Mouse (Mus musculus) spleen, adult 18-20 months (tissue): ENCODE measurements around the gene Mbd6.
A peak's percentile ranks its signal among the peaks of the same experiment; 100 is the strongest.
"Not testable (repeated sequence)": the region's sequence is repeated elsewhere in the genome, so short reads cannot be mapped to it uniquely, and the experiment has no call there.

Experiments used
- DNase-seq, 2 experiments: peaks; one replicate each; pipeline ENCODE4 v3.0.0; 2022; ENCODE audit warnings: mixed read lengths in 2 of 2

Gene Mbd6

DNA sequence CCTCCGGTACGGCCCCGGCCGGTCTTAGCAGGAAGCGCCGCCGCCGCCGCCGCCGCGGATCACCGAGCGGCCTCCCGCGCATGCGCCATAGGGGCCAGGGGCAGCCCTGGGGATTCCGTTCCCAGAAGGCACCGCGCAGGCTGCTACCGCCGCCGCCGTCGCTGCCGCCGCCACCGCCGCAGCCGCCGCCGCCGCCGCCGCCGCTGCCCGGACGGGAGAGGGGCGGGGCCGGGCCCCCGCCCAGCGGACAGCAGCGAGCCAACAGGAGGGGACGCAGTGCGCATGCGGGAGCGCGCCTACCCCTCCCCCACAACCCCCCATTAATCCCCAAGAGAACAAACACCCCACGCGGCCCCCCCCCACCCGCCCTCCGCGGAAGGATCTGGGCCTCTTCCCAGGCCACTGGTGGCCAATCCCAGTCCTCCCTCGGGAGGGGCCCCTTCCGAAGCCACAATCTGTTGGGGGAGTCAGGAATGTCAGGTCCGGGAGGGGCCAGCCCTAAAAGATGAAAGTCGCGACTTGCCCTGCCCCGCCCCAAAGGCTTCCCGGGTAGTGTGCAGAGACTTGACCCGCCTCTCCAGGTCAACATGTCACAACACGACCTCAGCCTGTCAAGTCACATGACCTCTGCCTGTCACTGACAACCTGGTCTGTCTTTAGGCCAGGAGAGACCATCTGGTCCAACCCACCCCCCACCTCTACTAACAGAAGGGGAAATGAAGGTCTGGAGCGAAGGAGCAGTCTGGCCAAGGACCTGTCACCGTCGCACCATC lies at the start of gene Mbd6:
Gene Mbd6 (minus strand): TSS at position 219 of the 773 bp plus-strand sequence.
- DNase-seq: peak; percentile 87

DNA sequence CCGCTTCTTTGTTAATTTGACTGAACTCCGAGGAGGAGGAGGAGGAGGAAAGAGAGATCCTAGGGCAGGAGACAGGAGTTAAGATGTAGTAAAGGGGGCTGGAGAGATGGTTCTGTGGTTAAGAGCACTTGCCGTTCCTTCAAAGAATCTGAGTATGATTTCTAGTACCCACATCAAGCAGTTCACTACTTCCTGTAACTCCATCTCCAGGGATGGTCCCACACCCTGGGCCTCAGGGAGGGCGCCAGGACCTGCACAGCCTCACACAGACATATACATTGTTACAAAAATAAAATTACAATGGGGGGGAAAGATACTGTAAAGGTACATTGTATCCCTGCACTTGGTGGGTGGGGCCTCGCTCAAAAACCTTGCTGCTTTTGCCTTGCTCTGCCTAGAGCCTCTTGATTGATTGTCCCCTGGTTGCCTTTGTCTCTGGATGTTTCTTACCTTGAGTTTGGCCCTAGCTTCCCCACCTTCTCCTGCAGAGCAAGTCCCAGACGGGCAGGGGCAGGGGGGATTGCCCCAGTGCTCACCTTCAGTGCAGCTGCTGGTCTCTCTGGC lies 48.8 kb upstream of the Mbd6 start:
- no peak for DNase-seq

DNA sequence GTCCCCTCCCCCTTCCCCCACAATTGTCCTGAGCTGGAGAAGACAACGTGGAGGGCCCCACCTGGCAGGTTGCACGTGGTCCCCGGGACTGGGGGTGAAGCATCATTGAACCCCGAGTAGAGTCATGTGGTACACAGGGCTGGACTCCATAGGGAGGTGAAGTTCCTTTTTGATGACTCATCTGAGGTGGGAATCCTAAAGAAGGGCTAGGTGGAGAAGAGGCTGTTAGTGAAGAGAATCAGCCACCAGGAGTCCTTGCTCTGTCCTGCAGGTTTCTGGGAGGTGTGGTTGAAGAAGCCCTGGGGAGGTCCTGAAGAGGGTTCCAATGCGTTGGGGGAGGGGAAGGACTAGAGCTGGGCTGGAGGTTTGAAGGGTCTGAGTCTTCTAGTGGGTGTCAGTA lies 48.1 kb upstream of the Mbd6 start:
- DNase-seq: no peak

DNA sequence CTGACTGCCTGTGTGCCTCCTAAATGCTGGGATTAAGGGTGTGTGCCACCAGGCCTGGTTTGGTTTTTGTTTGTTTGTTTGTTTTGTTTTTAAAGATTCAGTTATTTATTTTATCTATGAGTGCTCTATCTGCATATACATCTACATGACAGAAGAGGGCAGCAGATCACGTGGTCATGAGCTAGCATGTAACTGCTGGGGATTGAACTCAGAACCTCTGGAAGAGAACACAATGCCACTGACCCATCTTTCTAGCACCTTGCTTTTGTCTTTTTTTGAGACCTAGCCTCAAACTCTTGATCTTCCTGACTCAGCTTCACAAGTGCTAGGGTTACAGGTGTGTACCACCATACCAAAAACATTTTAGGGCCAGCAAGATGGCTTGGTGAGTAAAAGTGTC lies 46.5 kb upstream of the Mbd6 start:
- DNase-seq: no peak

DNA sequence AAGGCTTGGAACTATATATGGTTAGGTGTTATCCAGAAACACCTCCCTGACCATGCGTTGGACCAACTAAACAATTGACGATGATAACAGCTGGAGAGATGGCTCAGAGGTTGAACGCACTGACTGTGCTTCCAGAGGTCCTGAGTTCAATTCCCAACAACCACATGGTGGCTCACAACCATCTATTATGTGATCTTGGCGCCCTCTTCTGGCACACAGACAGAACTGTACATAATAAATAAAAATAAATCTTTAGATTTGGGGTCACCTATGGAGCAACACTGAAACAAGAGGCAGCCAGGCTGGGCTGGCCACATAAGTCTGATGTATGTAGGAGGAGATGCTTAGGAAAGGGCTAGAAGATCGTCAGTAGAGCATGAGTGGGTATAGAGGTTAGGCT lies 44.3 kb upstream of the Mbd6 start:
- DNase-seq: no peak

DNA sequence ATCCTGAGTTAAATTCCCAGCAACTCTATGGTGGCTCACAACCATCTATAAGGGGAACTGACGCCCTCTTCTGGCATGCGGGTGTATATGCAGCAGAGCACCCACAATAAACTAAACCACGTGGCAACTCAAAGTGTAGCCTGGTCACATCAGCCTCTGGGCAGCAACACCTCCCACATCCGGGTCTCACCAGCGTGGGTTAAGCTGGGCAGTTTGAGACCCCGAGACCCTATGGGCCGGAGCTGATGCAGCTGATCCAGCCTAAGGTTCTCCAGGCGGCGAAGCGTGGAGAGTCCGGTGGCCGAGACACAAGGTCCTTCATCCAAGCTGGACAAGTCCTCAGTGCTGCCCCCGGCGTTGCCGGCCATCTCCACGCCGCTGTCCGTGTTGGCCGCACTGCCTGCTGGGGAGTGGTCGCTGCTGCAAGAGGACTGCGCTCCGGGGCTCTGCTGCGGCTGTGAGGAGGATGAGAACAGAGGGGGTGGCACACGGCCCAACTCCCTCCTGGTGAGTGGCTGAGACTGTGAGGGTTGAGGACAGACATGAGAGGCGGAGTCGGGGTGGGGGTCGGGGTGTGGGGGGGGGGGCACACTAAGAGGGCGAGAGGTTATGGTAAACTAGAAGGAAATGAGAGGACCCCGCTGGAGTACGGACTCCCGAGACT lies 43.5 kb upstream of the Mbd6 start:
- DNase-seq: no peak

DNA sequence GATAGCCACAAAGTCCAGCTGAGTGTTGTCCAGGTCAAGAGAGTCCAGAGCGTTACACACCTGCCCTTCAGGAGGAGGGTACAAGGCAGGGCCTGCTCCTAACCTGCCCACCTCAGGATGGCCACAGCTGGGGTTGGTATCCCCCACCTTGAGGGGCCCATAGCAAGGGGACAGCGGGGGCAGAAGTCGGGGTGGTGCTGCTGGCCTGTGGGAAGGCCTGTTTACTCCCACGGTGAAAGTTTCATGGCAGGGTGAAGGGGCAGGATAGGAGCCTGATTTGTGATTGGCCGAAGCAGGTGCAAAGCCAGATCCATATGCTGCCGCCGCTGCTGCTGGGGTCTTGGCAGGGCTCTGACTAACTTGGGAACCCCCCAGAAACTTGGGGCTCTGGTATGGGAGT lies 41.4 kb upstream of the Mbd6 start:
- DNase-seq: no peak

DNA sequence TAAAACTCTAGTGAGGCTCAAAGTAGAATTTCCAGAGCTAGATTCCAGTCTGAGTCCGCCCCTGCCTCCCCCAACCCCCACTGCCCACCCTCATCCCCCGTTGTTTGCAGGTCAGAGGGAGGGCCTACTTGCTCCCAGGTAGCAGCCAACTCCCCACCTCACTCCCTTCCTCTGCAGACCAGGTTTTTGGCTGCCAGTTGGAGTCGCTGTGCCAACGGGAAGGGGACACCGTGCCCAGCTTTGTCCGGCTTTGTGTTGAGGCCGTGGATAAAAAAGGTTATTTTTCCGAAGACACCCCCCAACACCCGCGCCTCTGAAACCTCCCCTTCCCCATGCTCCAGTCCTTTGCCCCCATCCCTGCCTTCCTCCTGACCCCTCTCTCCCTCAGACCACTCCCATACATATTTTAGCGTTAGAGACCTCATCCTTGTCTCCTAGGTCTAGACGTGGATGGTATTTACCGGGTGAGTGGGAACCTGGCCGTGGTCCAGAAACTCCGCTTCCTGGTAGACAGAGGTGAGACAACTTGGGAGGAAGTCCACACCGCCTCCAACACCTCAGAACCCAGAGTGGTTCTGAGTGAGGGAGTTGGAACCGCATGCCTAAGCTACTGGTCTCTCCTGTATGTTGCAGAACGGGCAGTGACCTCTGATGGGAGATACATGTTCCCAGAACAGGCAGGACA lies 38.8 kb upstream of the Mbd6 start:
- no peak for DNase-seq

DNA sequence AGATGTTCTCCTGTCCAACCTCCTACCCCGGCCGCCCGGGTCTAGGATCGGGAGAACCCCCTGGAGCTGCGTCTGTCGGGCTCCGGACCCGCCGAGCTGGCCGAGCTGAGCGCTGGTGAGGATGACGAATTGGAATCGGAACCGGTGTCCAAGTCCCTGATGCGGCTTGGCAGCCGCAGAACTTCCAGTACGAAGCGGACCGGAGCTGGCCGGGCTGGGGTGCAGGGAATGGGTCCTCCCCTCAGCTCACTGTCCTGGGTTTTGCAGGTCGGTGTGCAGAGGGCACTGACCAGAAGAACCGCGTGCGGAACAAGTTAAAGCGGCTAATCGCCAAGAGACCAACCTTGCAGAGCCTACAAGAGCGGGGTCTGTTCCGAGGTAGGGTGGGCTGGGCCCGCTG lies 38.0 kb upstream of the Mbd6 start:
- DNase-seq: no peak

DNA sequence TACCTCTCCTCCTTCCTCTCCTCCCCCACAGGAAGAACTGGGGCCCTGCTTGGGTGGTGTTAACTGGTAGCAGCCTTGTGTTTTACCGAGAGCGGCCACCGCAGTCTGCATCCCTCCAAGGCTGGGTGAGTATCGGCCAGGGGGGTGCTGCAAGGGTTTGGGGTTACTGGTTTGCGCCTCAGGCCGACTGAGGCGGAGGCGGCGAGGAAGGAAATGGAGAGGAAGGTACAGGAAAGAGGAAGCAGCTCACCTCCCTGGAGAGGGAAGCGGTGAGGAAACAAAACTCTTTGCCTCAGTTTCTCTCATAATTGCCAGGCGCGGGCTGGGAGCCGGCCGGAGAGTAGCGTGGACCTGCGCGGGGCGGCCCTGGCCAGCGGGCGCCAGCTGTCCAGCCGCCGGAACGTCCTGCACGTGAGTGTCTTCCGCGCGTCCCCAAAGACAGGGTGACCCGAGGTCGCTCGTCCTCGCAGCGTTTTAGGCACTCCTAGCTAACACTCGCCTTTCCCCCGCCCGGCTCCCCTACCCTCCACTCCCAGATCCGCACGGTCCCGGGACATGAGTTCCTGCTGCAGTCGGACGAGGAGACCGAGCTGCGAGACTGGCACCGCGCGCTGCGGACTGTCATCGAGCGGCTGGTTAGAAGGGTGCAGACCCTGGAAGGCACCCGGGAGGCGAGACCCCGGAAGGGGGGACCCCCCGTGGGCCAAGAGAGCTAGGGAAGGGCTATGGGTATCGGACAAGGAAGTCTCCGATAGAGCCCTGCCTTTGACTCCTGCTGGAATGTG lies 37.4 kb upstream of the Mbd6 start:
- DNase-seq: peak in 1 of 2 experiments; percentile 38

DNA sequence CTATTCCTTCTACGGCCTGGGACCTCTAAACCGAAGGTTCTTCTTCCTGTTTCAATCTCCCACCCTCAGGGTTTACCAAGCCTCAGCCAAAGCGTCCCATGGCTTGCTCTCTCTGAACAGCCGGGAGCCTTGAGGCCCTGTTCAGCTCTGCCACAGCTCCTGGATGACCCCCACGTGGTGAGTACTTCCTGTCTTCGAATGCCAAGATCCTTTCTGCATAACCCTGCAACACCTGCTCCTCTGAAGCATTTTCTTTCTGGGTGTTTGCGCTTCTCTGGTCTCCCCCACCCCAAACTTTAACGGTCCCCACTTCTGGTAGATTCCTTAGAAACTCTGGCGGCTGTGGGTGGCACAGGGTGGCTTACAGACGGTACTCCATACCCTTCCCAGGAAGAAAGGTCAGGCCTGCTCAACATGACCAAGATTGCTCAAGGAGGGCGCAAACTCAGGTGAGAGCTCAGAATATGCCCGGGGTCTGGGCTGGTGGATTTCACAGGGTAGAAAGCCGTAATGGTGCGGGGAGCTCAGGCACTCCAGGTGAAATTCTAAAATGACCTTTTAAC lies 36.7 kb upstream of the Mbd6 start:
- no peak for DNase-seq

DNA sequence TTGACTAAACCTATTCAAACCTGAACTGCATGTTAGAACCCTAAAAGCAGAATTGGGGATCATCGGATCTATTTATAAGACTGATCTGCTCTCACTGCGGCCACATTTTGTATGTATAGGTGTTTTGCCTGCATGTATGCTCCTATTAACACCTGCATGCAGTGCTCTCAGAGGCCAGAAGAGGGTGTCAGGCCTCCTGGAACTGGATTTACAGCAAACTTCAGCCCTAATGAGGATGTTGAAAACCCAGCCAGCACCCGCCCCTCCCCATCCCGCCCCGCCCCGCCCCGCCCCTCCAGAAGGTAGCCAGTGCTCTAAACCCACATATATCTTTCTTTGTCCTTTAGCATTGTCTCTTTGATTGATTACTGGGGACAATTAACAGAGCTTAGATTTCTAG lies 35.7 kb upstream of the Mbd6 start:
- peak; percentile 75 to 80 for DNase-seq

DNA sequence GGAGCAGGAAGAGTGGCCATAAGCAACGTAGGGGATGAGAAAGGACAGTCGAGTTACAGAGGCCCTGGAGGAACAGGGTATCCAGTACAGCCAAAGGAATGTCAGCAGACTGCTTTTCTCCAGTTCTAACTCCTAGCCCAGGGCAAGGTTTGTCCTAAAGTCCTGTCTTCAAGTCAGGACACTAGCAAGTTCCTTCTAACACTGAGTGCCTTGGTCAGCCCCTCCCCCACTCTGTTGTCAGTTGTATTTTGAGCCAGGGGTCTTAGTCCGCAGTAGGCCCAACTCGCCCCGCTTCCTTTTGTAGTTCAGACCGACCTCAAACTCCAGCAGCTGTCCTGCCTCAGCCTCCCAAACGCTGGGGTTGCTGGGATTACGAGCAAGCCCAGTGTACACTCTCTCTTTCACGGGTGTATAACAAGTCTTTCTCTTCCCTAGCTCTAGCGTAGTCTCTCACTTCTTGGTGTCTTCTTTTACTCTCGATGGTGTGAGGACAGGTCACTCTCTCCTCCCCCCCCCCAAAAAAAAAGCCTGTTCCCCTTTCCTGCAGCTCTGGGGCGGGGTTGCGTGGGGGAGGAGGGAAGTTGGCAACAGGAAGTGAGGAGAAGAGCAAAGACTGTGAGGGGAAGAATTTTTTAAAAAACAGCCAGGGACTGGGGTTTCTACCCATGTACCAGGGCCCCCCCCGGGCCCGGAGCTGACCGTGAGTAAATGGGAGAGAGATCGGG lies 34.5 kb upstream of the Mbd6 start:
- DNase-seq: peak; percentile 71 to 73

DNA sequence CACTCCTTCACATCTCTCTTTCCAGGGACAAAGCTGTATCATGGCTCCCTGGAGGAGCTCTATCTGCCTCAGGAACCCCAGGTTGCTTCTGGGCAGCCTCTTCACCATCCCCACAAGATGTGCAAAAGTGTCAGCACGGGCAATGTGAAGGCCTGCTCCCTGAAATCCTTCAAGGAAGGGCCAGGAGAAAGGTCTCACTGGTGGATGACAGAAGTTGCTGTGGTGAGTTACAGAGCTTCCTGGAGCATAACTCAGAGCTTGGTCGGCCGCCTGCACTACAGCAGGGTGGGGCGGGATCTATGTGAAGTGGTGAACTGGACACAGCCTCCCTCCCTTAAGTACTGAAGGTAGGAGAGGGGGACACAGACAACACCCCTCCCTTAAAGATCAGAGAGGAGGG lies 33.9 kb upstream of the Mbd6 start:
- no peak for DNase-seq

DNA sequence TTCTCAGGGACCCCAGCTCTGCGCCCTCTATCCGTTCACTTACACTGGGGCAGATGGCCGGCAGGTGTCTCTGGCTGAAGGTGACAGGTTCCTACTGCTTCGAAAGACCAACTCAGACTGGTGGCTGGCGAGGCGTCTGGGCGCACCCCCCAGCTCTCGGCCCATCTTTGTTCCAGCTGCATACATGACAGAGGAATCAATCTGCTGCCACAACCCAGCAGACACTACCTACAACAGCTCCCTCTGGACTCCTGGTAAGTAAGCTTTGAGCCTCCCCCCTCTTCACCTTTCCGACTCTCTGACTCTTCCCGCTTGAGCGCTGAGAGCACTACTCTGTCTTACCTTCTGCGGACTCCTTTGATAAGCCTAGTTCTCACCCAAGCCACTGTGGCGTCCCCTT lies 33.4 kb upstream of the Mbd6 start:
- DNase-seq: peak in 1 of 2 experiments; percentile 40

DNA sequence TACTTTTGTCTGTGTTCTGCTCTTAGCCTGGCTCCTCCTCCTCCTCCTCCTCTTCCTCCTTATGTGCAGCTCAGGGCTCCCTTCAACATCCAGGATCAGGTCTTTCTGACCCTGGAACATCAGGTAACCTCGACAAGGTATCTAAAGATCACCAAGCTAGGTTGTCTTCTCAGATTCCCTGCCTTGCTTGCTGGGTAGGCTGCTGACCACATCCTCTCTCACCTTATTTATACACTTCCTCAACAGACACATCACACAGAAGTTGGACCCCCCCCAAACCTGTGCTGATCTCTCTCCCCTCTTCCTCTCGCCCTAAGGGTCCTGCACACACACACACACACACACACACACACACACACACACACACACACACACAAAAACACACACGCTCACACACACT lies 32.8 kb upstream of the Mbd6 start, which contains the start of gene Arhgap9:
Gene Arhgap9 (plus strand): TSS at position 344 of the 400 bp plus-strand sequence.
- peak in 1 of 2 experiments; percentile 35 for DNase-seq

DNA sequence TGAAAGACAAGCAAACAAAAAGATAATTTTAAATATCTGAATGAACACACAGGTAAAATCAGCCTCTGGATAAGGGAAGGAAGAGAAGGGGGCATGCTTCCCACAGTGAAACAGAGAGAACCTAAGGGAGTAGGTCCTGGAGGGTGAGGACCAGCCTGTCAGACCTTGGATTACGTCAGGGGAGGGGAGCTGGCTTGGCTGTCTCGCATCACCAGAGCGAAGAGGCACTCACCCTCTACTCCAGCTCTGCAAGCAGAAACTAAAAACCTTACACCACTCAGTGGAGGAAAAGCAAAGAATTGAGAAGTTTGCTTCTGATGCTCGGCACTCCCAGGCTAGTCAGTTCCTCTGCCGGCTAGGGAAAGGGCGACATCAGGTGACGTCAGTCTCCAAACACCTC lies 31.2 kb upstream of the Mbd6 start:
- DNase-seq: no peak

DNA sequence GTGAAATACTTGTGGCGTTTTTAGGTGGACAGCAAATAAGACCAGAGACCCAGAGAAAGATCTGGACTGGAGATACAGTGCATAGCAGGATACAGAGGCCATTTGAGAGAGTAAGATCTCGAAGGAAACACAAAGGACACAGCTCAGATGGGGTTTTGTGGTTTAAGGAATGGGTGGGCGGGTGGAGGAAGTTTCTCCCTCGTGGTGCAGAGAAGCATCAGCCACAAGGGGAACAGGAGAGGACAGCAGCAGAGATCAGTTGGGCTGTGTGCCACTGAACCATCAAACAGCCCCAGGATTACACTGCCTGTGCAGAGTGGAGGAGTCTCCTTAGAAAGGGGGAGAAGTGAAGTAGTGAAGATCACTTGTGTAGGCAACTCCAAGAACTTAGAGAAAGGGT lies 29.2 kb upstream of the Mbd6 start:
- DNase-seq: no peak

DNA sequence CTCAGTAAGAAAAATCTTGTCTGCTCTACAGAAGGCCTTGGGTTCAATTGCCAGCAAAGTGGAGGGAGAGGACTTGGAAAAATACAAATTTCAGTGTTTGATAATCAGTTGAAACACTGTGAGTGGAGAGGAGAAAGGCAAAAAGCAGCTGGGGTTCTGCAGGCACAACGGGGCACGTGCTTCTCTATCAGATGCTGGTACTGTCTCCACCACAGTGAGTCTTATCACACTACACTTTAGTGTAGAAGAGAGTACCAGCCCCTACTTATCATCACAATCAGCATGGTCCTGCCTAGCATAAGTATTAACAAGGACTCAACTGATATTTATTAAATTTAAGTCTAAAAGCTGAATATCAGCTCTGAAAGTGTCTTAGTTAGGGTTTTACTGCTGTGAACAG lies 28.5 kb upstream of the Mbd6 start:
- DNase-seq: no peak

DNA sequence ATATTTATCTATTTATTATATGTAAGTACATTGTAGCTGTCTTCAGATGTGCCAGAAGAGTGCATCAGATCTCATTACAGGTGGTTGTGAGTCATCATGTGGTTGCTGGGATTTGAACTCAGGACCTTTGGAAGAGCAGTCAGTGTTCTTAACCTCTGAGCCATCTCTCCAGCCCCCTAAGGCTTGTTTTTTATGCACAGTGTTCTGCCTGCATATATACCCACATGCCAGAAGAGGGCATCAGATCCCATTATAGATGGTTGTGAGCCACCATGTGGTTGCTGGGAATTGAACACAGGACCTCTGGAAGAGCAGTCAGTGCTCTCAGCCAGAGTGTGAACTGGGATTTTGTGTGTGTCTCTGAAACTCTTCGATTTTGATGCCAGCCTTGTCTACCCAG lies 26.1 kb upstream of the Mbd6 start:
- DNase-seq: not testable (repeated sequence)

DNA sequence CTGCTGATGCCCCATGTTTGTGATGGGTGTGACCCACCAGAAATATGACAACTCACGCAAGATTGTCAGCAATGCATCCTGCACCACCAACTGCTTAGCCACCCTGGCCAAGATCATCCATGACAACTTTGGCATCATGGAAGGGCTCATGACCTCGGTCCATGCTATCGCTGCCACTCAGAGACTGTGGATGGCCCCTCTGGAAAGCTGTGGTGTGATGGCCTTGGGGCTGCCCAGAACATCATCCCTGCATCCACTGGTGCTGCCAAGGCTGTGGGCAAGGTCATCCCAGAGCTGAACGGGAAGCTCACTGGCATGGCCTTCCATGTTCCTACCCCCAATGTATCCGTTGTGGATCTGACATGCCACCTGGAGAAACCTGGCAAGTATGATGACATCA lies 24.7 kb upstream of the Mbd6 start:
- not testable (repeated sequence) for DNase-seq

DNA sequence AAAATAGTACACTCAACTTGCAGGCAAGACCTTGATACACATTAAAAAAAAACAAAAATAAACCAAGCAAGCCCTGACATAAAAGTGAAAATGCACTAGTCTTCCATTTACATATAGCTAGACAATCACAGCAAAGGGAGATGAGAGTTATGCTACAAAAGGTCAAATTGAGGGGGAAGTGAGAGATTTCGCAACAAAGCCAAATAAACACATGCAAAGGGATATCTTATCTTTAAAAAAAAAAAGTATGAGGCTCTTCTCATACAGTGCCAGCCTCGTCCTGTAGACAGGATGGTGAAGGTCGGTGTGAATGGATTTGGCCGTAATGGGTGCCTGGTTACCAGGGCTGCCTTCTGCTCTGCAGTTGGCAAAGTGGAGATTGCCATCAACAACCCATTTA lies 24.0 kb upstream of the Mbd6 start:
- DNase-seq: no peak
